Mouse (Mus musculus): ENCODE results near the gene Pbx4. TPM values are rescaled to one million over a fixed set of nuclear protein-coding genes. Genes with fewer than 3 reads are reported as not detected.

Pbx4 gene
- polyA plus RNA-seq, 1 experiment from 2014 or later, result 8.8 TPM

- Histone ChIP-seq H3K27me3 (ENCODE audit: control insufficient read depth, insufficient read depth, low read length) (no peaks in the 10 kb centered on the region), H3K4me2 (replicated peaks; ENCODE audit: low read depth, low read length) (no peak overlapping the region)
- WGBS, result 85% methylated on average over 6 of the region's 6 CpGs
These were observed 38.6 kb downstream of the Pbx4 start for GRCm38 (mm10) chr8:69870907-69871306.

GRCm38 (mm10) chr8:69874155-69874554, 41.9 kb downstream of the Pbx4 start:
- H3K9ac ChIP-seq (replicated peaks; ENCODE audit: low read depth, low read length), result no peak overlapping the region
- H3K27me3 ChIP-seq (ENCODE audit: control insufficient read depth, insufficient read depth, low read length), result peaks cover 4% of the 10 kb centered on the region; the same call in 1 of the 2 replicates
- no peak overlapping the region for H3K4me2 ChIP-seq (replicated peaks; ENCODE audit: low read depth, low read length)
- no peaks in the 10 kb centered on the region for H3K4me1 ChIP-seq (ENCODE audit: control insufficient read depth, insufficient read depth, low read length)
- H3K27ac ChIP-seq (ENCODE audit: low read length), result no peak overlapping the region
- WGBS, result 10% methylated on average over 9 of the region's 9 CpGs
- H3K4me3 ChIP-seq (ENCODE audit: low read depth, low read length), result no peak overlapping the region
- ATAC-seq (ENCODE audit: insufficient number of reproducible peaks, insufficient read depth, low FRiP score, low read depth), result no peak
- no peaks in the 10 kb centered on the region for H3K36me3 ChIP-seq (ENCODE audit: control insufficient read depth, insufficient read depth, low read length)
- no peaks in the 10 kb centered on the region for H3K9me3 ChIP-seq (ENCODE audit: control insufficient read depth, low read depth, low read length)

More at GRCm38 (mm10) chr8:69870907-69871306, 38.6 kb downstream of the Pbx4 start:
- Histone ChIP-seq H3K36me3 (ENCODE audit: control insufficient read depth, insufficient read depth, low read length) (no peaks in the 10 kb centered on the region), H3K27ac (ENCODE audit: low read length) (no peak overlapping the region), H3K9ac (replicated peaks; ENCODE audit: low read depth, low read length) (no peak overlapping the region), H3K4me1 (ENCODE audit: control insufficient read depth, insufficient read depth, low read length) (no peaks in the 10 kb centered on the region), H3K9me3 (ENCODE audit: control insufficient read depth, low read depth, low read length) (no peaks in the 10 kb centered on the region), H3K4me3 (ENCODE audit: low read depth, low read length) (no peak overlapping the region)
- ATAC-seq (ENCODE audit: insufficient number of reproducible peaks, insufficient read depth, low FRiP score, low read depth), result no peak

- H3K4me3 ChIP-seq (ENCODE audit: low read depth, low read length), result no peak overlapping the region
- H3K27ac ChIP-seq (ENCODE audit: low read length), result no peak overlapping the region
- ATAC-seq (ENCODE audit: insufficient number of reproducible peaks, insufficient read depth, low FRiP score, low read depth), result no peak
- no peaks in the 10 kb centered on the region for H3K4me1 ChIP-seq (ENCODE audit: control insufficient read depth, insufficient read depth, low read length)
- no peak overlapping the region for H3K9ac ChIP-seq (replicated peaks; ENCODE audit: low read depth, low read length)
- no peaks in the 10 kb centered on the region for H3K36me3 ChIP-seq (ENCODE audit: control insufficient read depth, insufficient read depth, low read length)
- H3K27me3 ChIP-seq (ENCODE audit: control insufficient read depth, insufficient read depth, low read length), result peaks cover 9% of the 10 kb centered on the region
- 78% methylated on average over 13 of the region's 13 CpGs for WGBS
- no peak overlapping the region for H3K4me2 ChIP-seq (replicated peaks; ENCODE audit: low read depth, low read length)
- no peaks in the 10 kb centered on the region for H3K9me3 ChIP-seq (ENCODE audit: control insufficient read depth, low read depth, low read length)
These were observed 42.4 kb downstream of the Pbx4 start for GRCm38 (mm10) chr8:69874654-69875053.

GRCm38 (mm10) chr8:69876097-69876496, 43.8 kb downstream of the Pbx4 start:
- Histone ChIP-seq H3K9ac (replicated peaks; ENCODE audit: low read depth, low read length) (no peak overlapping the region), H3K36me3 (ENCODE audit: control insufficient read depth, insufficient read depth, low read length) (no peaks in the 10 kb centered on the region), H3K4me3 (ENCODE audit: low read depth, low read length) (no peak overlapping the region), H3K27me3 (ENCODE audit: control insufficient read depth, insufficient read depth, low read length) (peaks cover 21% of the 10 kb centered on the region), H3K4me1 (ENCODE audit: control insufficient read depth, insufficient read depth, low read length) (no peaks in the 10 kb centered on the region), H3K9me3 (ENCODE audit: control insufficient read depth, low read depth, low read length) (no peaks in the 10 kb centered on the region), H3K4me2 (replicated peaks; ENCODE audit: low read depth, low read length) (no peak overlapping the region), H3K27ac (ENCODE audit: low read length) (no peak overlapping the region)
- ATAC-seq (ENCODE audit: insufficient number of reproducible peaks, insufficient read depth, low FRiP score, low read depth), result no peak
- 52% methylated on average over 10 of the region's 10 CpGs for WGBS

GRCm38 (mm10) chr8:69876967-69877366, 44.7 kb downstream of the Pbx4 start:
- no peak overlapping the region for H3K27ac ChIP-seq (ENCODE audit: low read length)
- H3K4me3 ChIP-seq (ENCODE audit: low read depth, low read length), result no peak overlapping the region
- no peak overlapping the region for H3K9ac ChIP-seq (replicated peaks; ENCODE audit: low read depth, low read length)
- H3K4me2 ChIP-seq (replicated peaks; ENCODE audit: low read depth, low read length), result no peak overlapping the region
- H3K4me1 ChIP-seq (ENCODE audit: control insufficient read depth, insufficient read depth, low read length), result no peaks in the 10 kb centered on the region
- H3K36me3 ChIP-seq (ENCODE audit: control insufficient read depth, insufficient read depth, low read length), result no peaks in the 10 kb centered on the region
- 76% methylated on average over 10 of the region's 10 CpGs for whole genome bisulfite sequencing
- no peaks in the 10 kb centered on the region for H3K9me3 ChIP-seq (ENCODE audit: control insufficient read depth, low read depth, low read length)
- H3K27me3 ChIP-seq (ENCODE audit: control insufficient read depth, insufficient read depth, low read length), result peaks cover 30% of the 10 kb centered on the region
- ATAC-seq (ENCODE audit: insufficient number of reproducible peaks, insufficient read depth, low FRiP score, low read depth), result no peak

- H3K9me3 ChIP-seq (ENCODE audit: control insufficient read depth, low read depth, low read length), result no peaks in the 10 kb centered on the region
- H3K9ac ChIP-seq (replicated peaks; ENCODE audit: low read depth, low read length), result no peak overlapping the region
- no peak overlapping the region for H3K4me2 ChIP-seq (replicated peaks; ENCODE audit: low read depth, low read length)
- H3K27me3 ChIP-seq (ENCODE audit: control insufficient read depth, insufficient read depth, low read length), result peaks cover 34% of the 10 kb centered on the region
- no peak overlapping the region for H3K4me3 ChIP-seq (ENCODE audit: low read depth, low read length)
- H3K27ac ChIP-seq (ENCODE audit: low read length), result no peak overlapping the region
- H3K4me1 ChIP-seq (ENCODE audit: control insufficient read depth, insufficient read depth, low read length), result 0 out of 2 replicates have a peak, but pooled peaks cover 3% of the 10 kb centered on the region
- WGBS, result 86% methylated on average over 4 of the region's 4 CpGs
- ATAC-seq (ENCODE audit: insufficient number of reproducible peaks, insufficient read depth, low FRiP score, low read depth), result no peak
- H3K36me3 ChIP-seq (ENCODE audit: control insufficient read depth, insufficient read depth, low read length), result no peaks in the 10 kb centered on the region
These were observed 45.1 kb downstream of the Pbx4 start for GRCm38 (mm10) chr8:69877396-69877795.

GRCm38 (mm10) chr8:69877992-69878391, 45.7 kb downstream of the Pbx4 start:
- 0 out of 2 replicates have a peak, but pooled peaks cover 4% of the 10 kb centered on the region for H3K4me1 ChIP-seq (ENCODE audit: control insufficient read depth, insufficient read depth, low read length)
- ATAC-seq (ENCODE audit: insufficient number of reproducible peaks, insufficient read depth, low FRiP score, low read depth), result no peak
- no peak overlapping the region for H3K27ac ChIP-seq (ENCODE audit: low read length)
- no peak overlapping the region for H3K4me3 ChIP-seq (ENCODE audit: low read depth, low read length)
- no peak overlapping the region for H3K9ac ChIP-seq (replicated peaks; ENCODE audit: low read depth, low read length)
- WGBS, result 63% methylated on average over 3 of the region's 3 CpGs
- H3K36me3 ChIP-seq (ENCODE audit: control insufficient read depth, insufficient read depth, low read length), result no peaks in the 10 kb centered on the region
- H3K27me3 ChIP-seq (ENCODE audit: control insufficient read depth, insufficient read depth, low read length), result peaks cover 40% of the 10 kb centered on the region
- no peak overlapping the region for H3K4me2 ChIP-seq (replicated peaks; ENCODE audit: low read depth, low read length)
- no peaks in the 10 kb centered on the region for H3K9me3 ChIP-seq (ENCODE audit: control insufficient read depth, low read depth, low read length)

- Histone ChIP-seq H3K27me3 (ENCODE audit: control insufficient read depth, insufficient read depth, low read length) (peaks cover 56% of the 10 kb centered on the region), H3K4me3 (ENCODE audit: low read depth, low read length) (no peak overlapping the region), H3K9ac (replicated peaks; ENCODE audit: low read depth, low read length) (no peak overlapping the region), H3K27ac (ENCODE audit: low read length) (no peak overlapping the region), H3K4me2 (replicated peaks; ENCODE audit: low read depth, low read length) (no peak overlapping the region), H3K4me1 (ENCODE audit: control insufficient read depth, insufficient read depth, low read length) (0 out of 2 replicates have a peak, but pooled peaks cover 4% of the 10 kb centered on the region), H3K9me3 (ENCODE audit: control insufficient read depth, low read depth, low read length) (no peaks in the 10 kb centered on the region), H3K36me3 (ENCODE audit: control insufficient read depth, insufficient read depth, low read length) (no peaks in the 10 kb centered on the region)
- ATAC-seq (ENCODE audit: insufficient number of reproducible peaks, insufficient read depth, low FRiP score, low read depth), result no peak
- WGBS, result 59% methylated on average over 8 of the region's 8 CpGs
These were observed 47.4 kb downstream of the Pbx4 start for GRCm38 (mm10) chr8:69879678-69880077.

- Histone ChIP-seq H3K4me3 (ENCODE audit: low read depth, low read length) (peak overlapping the region; percentile 35; the same call in 1 of the 2 replicates), H3K4me2 (replicated peaks; ENCODE audit: low read depth, low read length) (peak overlapping the region; percentile 49), H3K36me3 (ENCODE audit: control insufficient read depth, insufficient read depth, low read length) (no peaks in the 10 kb centered on the region), H3K9me3 (ENCODE audit: control insufficient read depth, low read depth, low read length) (no peaks in the 10 kb centered on the region), H3K27ac (ENCODE audit: low read length) (no peak overlapping the region), H3K27me3 (ENCODE audit: control insufficient read depth, insufficient read depth, low read length) (peaks cover 66% of the 10 kb centered on the region), H3K4me1 (ENCODE audit: control insufficient read depth, insufficient read depth, low read length) (0 out of 2 replicates have a peak, but pooled peaks cover 4% of the 10 kb centered on the region), H3K9ac (replicated peaks; ENCODE audit: low read depth, low read length) (no peak overlapping the region)
- ATAC-seq (ENCODE audit: insufficient number of reproducible peaks, insufficient read depth, low FRiP score, low read depth), result no peak
- 15% methylated on average over 37 of the region's 37 CpGs for whole genome bisulfite sequencing
These were observed 48.5 kb downstream of the Pbx4 start for GRCm38 (mm10) chr8:69880841-69881240.

Measured in stomach, embryonic 14.5 days (tissue).